Mouse (Mus musculus) brain, embryonic 14.5 days (tissue): ENCODE results near the gene Odf3l2. TPM values are rescaled to one million over a fixed set of nuclear protein-coding genes. Genes with fewer than 3 reads are reported as not detected.

Experiments
- DNase-seq: peaks from one replicate; pipeline ENCODE4 v3.0.0-alpha.2; 2011; ENCODE audit warnings: low read depth
- CTCF ChIP-seq: fragments of 200-500 bp; IDR thresholded peaks from 2 replicates; pipeline ENCODE4 v1.5.1; 2012; ENCODE audit warnings: inconsistent platforms, mild to moderate bottlenecking, moderate library complexity, borderline replicate concordance; ENCODE audit not compliant: insufficient read depth, insufficient read length; ENCODE audit errors: extremely low read depth
- POLR2A ChIP-seq: fragments of 200-500 bp; IDR thresholded peaks from 2 replicates; pipeline ENCODE4 v1.6.1; 2012; ENCODE audit warnings: mild to moderate bottlenecking, inconsistent platforms, borderline replicate concordance; ENCODE audit not compliant: poor library complexity, insufficient read depth, insufficient read length, severe bottlenecking; ENCODE audit errors: extremely low read depth
- polyA plus RNA-seq: library from polyadenylated mRNA; depleted of rRNA; stranded (reverse); fragments of >200 nt; gene quantifications from 2 replicates; pipeline ENCODE4 v1.2.3, GENCODE M21; 2012; rRNA removed

Gene Odf3l2
- polyA plus RNA-seq, 1 experiment, result 0.11 TPM

GRCm38 (mm10) chr10:79612192-79613135 lies 33.1 kb downstream of the Odf3l2 start:
- DNase-seq, result peak; percentile 57
- peak; percentile 63 for TF ChIP-seq CTCF
- TF ChIP-seq POLR2A, result no peak

GRCm38 (mm10) chr10:79611296-79611695 lies 34.2 kb downstream of the Odf3l2 start:
- DNase-seq, result no peak
- TF ChIP-seq POLR2A (no peak), CTCF (no peak)

DNA sequence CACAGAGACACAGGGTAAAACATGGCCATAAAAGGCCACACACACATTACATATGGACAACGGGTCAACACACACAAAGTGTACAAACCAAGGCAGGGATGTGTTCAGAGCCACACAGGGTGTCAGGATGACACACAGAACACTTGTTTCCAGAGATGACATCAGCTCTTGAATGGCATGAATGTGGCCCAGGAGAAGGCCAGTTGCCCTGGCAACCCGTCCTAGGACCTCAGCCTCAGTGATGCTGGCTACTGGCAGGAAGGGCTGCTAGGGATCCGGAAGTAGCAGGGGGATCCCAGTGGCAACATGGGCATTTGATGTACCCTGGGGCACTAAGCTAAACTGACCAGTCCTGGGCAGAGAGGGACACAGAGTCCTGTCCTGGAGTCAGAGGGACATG lies 36.3 kb downstream of the Odf3l2 start:
- DNase-seq, result no peak

GRCm38 (mm10) chr10:79607892-79608291 lies 37.6 kb downstream of the Odf3l2 start:
- TF ChIP-seq POLR2A, result no peak
- TF ChIP-seq CTCF, result no peak
- DNase-seq, result no peak

More for the DNA sequence above, 36.3 kb downstream of the Odf3l2 start:
- TF ChIP-seq POLR2A, result no peak
- no peak for TF ChIP-seq CTCF

DNA sequence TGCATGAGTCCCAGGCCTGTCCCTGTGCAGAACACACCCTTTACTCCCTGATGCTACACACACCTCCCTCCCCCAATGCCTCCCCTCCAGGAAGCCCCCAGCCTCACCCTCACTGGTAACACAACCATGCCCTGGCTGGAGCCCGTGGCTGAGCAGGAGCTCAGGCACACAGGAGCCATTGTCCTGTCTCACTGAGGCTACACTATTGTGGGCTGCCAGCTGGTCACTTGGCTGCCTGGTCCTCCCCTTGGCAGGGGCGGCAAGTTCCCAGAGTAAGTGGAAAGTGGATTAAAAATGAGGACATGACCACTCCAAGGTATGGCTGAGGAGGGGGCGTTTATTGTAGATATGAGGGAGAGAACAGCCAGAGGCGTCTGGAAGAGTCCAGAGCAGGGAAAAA lies 39.0 kb downstream of the Odf3l2 start:
- peak; percentile 28 for DNase-seq
- TF ChIP-seq CTCF (no peak), POLR2A (no peak)

- no peak for TF ChIP-seq POLR2A
- no peak for TF ChIP-seq CTCF
- DNase-seq, result no peak
Measured at GRCm38 (mm10) chr10:79597936-79598230, 47.7 kb downstream of the Odf3l2 start.

- TF ChIP-seq POLR2A, result no peak
- no peak for TF ChIP-seq CTCF
- peak; percentile 23 for DNase-seq
Measured at GRCm38 (mm10) chr10:79597051-79597935, 48.2 kb downstream of the Odf3l2 start.

DNA sequence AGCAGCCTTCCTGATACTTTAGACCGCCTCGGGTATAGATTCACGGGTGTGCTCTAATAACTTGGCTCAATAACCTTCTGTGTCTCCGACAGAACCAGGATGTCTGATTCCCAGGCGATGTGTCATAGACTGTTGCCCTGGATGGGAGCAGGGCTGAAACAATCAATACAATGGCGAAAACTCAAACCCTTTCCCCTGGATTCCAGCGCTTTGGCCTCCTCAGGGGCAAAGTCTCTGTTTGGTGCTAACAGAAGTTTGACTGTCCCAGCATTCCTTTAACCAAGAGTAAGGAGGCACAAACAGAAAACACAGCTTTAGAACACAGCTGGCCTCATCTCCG lies 50.0 kb downstream of the Odf3l2 start:
- TF ChIP-seq POLR2A (no peak), CTCF (no peak)
- no peak for DNase-seq

- peak; percentile 87 for DNase-seq
- TF ChIP-seq CTCF, result peak; percentile 95
- no peak for TF ChIP-seq POLR2A
Measured at GRCm38 (mm10) chr10:79594872-79595589, 50.5 kb downstream of the Odf3l2 start.

DNA sequence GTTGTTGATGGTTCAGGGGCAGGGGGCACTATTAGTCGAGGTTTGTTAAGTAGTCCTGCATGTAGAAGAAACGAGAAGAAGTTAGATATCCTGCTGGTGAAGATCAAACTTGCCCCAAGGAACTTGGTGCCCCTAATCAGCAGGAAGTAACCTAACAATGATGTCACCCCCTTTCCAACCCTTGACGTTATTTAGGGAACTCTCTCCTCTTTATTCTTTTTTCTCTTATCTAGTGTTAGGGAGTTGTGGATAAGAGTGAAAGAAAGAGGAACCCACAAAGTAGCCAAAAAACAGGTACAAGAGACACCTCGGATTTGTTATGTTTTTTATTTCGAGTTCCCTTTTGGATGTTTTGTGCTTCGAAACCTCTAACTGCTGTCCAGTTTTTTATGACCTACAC lies 51.4 kb downstream of the Odf3l2 start:
- no peak for DNase-seq
- TF ChIP-seq CTCF (no peak), POLR2A (no peak)

DNA sequence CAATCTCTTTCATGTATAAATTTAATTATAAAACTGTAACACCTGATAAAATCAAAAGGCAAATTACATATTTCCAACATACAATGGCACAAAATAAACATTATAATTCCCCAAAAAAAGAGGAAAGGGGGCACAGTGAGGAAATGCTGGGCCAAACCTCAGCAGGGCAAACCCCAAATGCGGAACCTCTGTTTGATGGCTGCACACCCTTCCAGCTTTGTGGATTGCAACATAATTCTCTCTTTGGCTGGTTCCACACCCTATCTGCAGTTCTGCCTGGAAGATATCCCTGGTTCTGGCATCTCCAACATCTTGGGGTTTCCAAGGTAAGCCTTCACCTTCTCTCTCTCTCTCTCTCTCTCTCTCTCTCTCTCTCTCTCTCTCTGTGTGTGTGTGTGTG lies 54.8 kb downstream of the Odf3l2 start:
- no peak for DNase-seq
- no peak for TF ChIP-seq CTCF
- no peak for TF ChIP-seq POLR2A

Other genes starting within 250 kb of the Odf3l2 start
- not detected in 2 replicates for gene Vmn2r83, start 177.0 kb downstream of the Odf3l2 start, polyA plus RNA-seq
- gene Plpp2, start 111.9 kb downstream of the Odf3l2 start, polyA plus RNA-seq, result 8.9 and 13.8 TPM in 2 replicates
- gene Mier2, start 90.5 kb downstream of the Odf3l2 start, polyA plus RNA-seq, result 128 and 178 TPM in 2 replicates
- gene Theg, start 58.4 kb downstream of the Odf3l2 start, polyA plus RNA-seq, result not detected in 2 replicates
- 8.2 and 10.4 TPM in 2 replicates for gene C2cd4c, start 31.7 kb downstream of the Odf3l2 start, polyA plus RNA-seq
- gene Shc2, start 7.8 kb downstream of the Odf3l2 start, polyA plus RNA-seq, result 48.1 and 54.9 TPM in 2 replicates
- gene Madcam1, start 18.8 kb upstream of the Odf3l2 start, polyA plus RNA-seq, result 0.87 and 1.1 TPM in 2 replicates
- 68.2 and 69.2 TPM in 2 replicates for gene Tpgs1, start 23.6 kb upstream of the Odf3l2 start, polyA plus RNA-seq
- gene Cdc34, start 36.5 kb upstream of the Odf3l2 start, polyA plus RNA-seq, result 121 and 151 TPM in 2 replicates
- 1.4 and 1.9 TPM in 2 replicates for gene Gzmm, start 43.3 kb upstream of the Odf3l2 start, polyA plus RNA-seq
- 593 and 631 TPM in 2 replicates for gene Bsg, start 58.8 kb upstream of the Odf3l2 start, polyA plus RNA-seq
- 8.3 and 16.1 TPM in 2 replicates for gene Hcn2, start 70.9 kb upstream of the Odf3l2 start, polyA plus RNA-seq
- 63.0 and 81.6 TPM in 2 replicates for gene Polrmt, start 100.8 kb upstream of the Odf3l2 start, polyA plus RNA-seq
- 0.28 and 0.74 TPM in 2 replicates for gene Fgf22, start 109.3 kb upstream of the Odf3l2 start, polyA plus RNA-seq
- gene Rnf126, start 121.2 kb upstream of the Odf3l2 start, polyA plus RNA-seq, result 157 and 182 TPM in 2 replicates
- gene Fstl3, start 131.5 kb upstream of the Odf3l2 start, polyA plus RNA-seq, result 1.7 and 2.2 TPM in 2 replicates
- gene Prss57, start 145.2 kb upstream of the Odf3l2 start, polyA plus RNA-seq, result 0.05 and 0.14 TPM in 2 replicates
- 157 and 219 TPM in 2 replicates for gene Palm, start 147.8 kb upstream of the Odf3l2 start, polyA plus RNA-seq
- 0.59 and 1.1 TPM in 2 replicates for gene Misp, start 175.3 kb upstream of the Odf3l2 start, polyA plus RNA-seq
- gene Ptbp1, start 208.7 kb upstream of the Odf3l2 start, polyA plus RNA-seq, result 183 and 194 TPM in 2 replicates
- 18.0 and 28.0 TPM in 2 replicates for gene Prtn3, start 228.7 kb upstream of the Odf3l2 start, polyA plus RNA-seq
- gene Plppr3, start 228.9 kb upstream of the Odf3l2 start, polyA plus RNA-seq, result 805 and 1,208 TPM in 2 replicates
- 0.28 and 0.49 TPM in 2 replicates for gene Elane, start 240.5 kb upstream of the Odf3l2 start, polyA plus RNA-seq
- 0.60 and 0.81 TPM in 2 replicates for gene Cfd, start 245.1 kb upstream of the Odf3l2 start, polyA plus RNA-seq